Comparison of ENCODE assay signal across 8 mouse cellular contexts in the genomic region with DNA sequence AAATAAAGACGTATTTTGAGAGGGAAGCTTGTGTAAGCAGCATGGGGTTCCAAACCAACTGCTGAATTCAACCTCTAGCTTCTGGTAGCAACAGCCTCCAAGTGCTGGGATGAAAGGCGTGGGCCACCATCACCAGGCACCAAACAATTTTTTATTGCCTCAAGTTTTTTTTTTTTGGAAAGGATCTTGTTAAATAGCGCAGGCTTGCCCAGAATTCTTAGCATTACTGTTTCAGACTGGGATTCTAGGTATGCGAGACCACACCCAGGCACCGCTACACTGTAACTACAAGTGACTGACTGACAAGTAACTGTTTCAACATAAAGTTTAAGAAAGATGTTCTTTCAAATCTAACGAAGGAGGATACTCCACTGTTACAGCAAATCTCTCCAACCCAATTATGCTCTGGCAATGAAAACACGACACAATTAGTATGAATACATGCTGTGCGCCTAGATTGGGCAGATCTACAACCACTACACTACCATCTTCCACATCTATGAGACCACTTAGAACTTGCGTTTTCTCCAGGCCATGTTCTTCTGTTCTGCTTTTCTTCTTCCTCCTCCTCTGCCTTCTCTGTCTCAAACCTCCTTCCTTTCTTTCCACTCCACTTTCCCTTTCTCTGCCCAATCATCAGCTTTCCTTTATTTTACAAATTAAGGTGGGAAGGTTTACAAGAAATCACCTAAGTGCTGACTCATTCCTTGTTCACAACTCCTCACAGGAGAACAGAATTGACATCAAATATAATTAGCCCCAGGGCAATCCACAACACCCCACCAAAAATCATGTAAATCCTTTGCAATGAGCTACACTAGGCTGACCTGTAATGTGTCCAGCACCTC. TPM values are rescaled to one million over a fixed set of nuclear protein-coding genes. Genes with fewer than 3 reads are reported as not detected.
DNase-seq lines count a peak whose midpoint lies in the region; ATAC-seq and TF ChIP-seq lines count a peak whose summit lies in the region.

No protein-coding gene starts in this region.

- H3K27me3 ChIP-seq in kidney, embryonic 15.5 days = no peaks in the 10 kb centered on the region
- H3K27me3 ChIP-seq in G1E (ENCODE audit: insufficient read depth, low read length) = no peaks in the 10 kb centered on the region
- H3K27me3 ChIP-seq in embryonic facial prominence, embryonic 13.5 days = no peaks in the 10 kb centered on the region
- no peaks in the 10 kb centered on the region for H3K27me3 ChIP-seq in limb, embryonic 10.5 days (ENCODE audit: low read depth, poor library complexity, severe bottlenecking)
- H3K27me3 ChIP-seq in neural tube, embryonic 13.5 days = no peaks in the 10 kb centered on the region

- peaks cover 20% of the 10 kb centered on the region for H3K4me1 ChIP-seq in kidney, embryonic 15.5 days
- H3K4me1 ChIP-seq in G1E (ENCODE audit: insufficient read depth, low read depth, low read length) = peaks cover 27% of the 10 kb centered on the region
- H3K4me1 ChIP-seq in embryonic facial prominence, embryonic 13.5 days = peaks cover 18% of the 10 kb centered on the region
- H3K4me1 ChIP-seq in limb, embryonic 10.5 days = peaks cover 25% of the 10 kb centered on the region
- H3K4me1 ChIP-seq in neural tube, embryonic 13.5 days (replicated peaks) = peaks cover 27% of the 10 kb centered on the region

- H3K4me3 ChIP-seq in kidney, embryonic 15.5 days (replicated peaks) = peak overlapping the region; percentile 90
- H3K4me3 ChIP-seq in G1E (ENCODE audit: low read depth, low read length) = peak overlapping the region; percentile 96; the same call in 1 of the 2 replicates
- H3K4me3 ChIP-seq in embryonic facial prominence, embryonic 13.5 days = peak overlapping the region; percentile 98
- H3K4me3 ChIP-seq in limb, embryonic 10.5 days = peak overlapping the region; percentile 99
- H3K4me3 ChIP-seq in neural tube, embryonic 13.5 days = peak overlapping the region; percentile 99

- no peaks in the 10 kb centered on the region for H3K9me3 ChIP-seq in kidney, embryonic 15.5 days (replicated peaks)
- no peaks in the 10 kb centered on the region for H3K9me3 ChIP-seq in G1E (replicated peaks)
- no peaks in the 10 kb centered on the region for H3K9me3 ChIP-seq in embryonic facial prominence, embryonic 13.5 days
- no peaks in the 10 kb centered on the region for H3K9me3 ChIP-seq in limb, embryonic 10.5 days (replicated peaks)
- H3K9me3 ChIP-seq in neural tube, embryonic 13.5 days = no peaks in the 10 kb centered on the region

- no peak for ATAC-seq in kidney, embryonic 15.5 days (replicated peaks; ENCODE audit: low FRiP score)
- ATAC-seq in G1E (ENCODE audit: extremely low read depth, insufficient number of reproducible peaks, low FRiP score, poor library complexity, severe bottlenecking) = no peak
- ATAC-seq in embryonic facial prominence, embryonic 13.5 days (ENCODE audit: insufficient number of reproducible peaks, insufficient read depth, low FRiP score, low TSS enrichment, low read depth) = no peak
- peak; percentile 0; the same call in 1 of the 2 replicates for ATAC-seq in neural tube, embryonic 13.5 days (ENCODE audit: low read depth)
- ATAC-seq in CD4-positive, CD25-positive, alpha-beta regulatory T cell, adult 4 months = no peak

- no peak for TF ChIP-seq CTCF in G1E (IDR thresholded peaks at IDR 0.05; ENCODE audit: low read depth, low read length)

- DNase-seq in kidney, postnatal 14 days = no peak
- no peak for DNase-seq in G1E (ENCODE audit: low spot score)
- no peak for DNase-seq in limb, embryonic 10.5 days (ENCODE audit: low spot score)
- no peak for DNase-seq in frontal cortex, postnatal 25 days (ENCODE audit: low spot score in 2 of 2)

- H3K27ac ChIP-seq in kidney, embryonic 15.5 days = peak overlapping the region; percentile 100
- H3K27ac ChIP-seq in embryonic facial prominence, embryonic 13.5 days = peak overlapping the region; percentile 99
- H3K27ac ChIP-seq in limb, embryonic 10.5 days = peak overlapping the region; percentile 98
- peak overlapping the region; percentile 97 for H3K27ac ChIP-seq in neural tube, embryonic 13.5 days (replicated peaks)

- no peaks in the 10 kb centered on the region for H3K36me3 ChIP-seq in kidney, embryonic 15.5 days
- no peaks in the 10 kb centered on the region for H3K36me3 ChIP-seq in G1E (replicated peaks)
- H3K36me3 ChIP-seq in embryonic facial prominence, embryonic 13.5 days = no peaks in the 10 kb centered on the region
- no peaks in the 10 kb centered on the region for H3K36me3 ChIP-seq in limb, embryonic 10.5 days
- H3K36me3 ChIP-seq in neural tube, embryonic 13.5 days = no peaks in the 10 kb centered on the region

- H3K4me2 ChIP-seq in kidney, embryonic 15.5 days = peak overlapping the region; percentile 67
- peak overlapping the region; percentile 64 for H3K4me2 ChIP-seq in embryonic facial prominence, embryonic 13.5 days
- peak overlapping the region; percentile 62 for H3K4me2 ChIP-seq in neural tube, embryonic 13.5 days

- H3K9ac ChIP-seq in kidney, embryonic 15.5 days = peak overlapping the region; percentile 57
- H3K9ac ChIP-seq in embryonic facial prominence, embryonic 13.5 days = peak overlapping the region; percentile 77
- H3K9ac ChIP-seq in neural tube, embryonic 13.5 days = peak overlapping the region; percentile 79

- WGBS in kidney, embryonic 15.5 days = 87% methylated on average over 9 of the region's 9 CpGs
- 86% methylated on average over 9 of the region's 9 CpGs for WGBS in embryonic facial prominence, embryonic 13.5 days
- WGBS in limb, embryonic 10.5 days = 88% methylated on average over 9 of the region's 9 CpGs
- WGBS in neural tube, embryonic 13.5 days = 89% methylated on average over 9 of the region's 9 CpGs

RNA-seq across cellular contexts. Expression of gene Birc6, which starts 1.1 kb away (rescaled TPM):
- 89.3 and 97.7 TPM in 2 replicates for polyA plus RNA-seq in kidney, embryonic 15.5 days (2015; fragmentation: Nextera tagmentation; extraction: Ambion mirVana)
- total RNA-seq in G1E (2014; fragmentation: Nextera tagmentation) = 266 and 279 TPM in 2 replicates
- 133 and 151 TPM in 2 replicates for total RNA-seq in G1E (2017)
- polyA plus RNA-seq in G1E (2012) = 25.0 and 33.4 TPM in 2 replicates
- 102 and 105 TPM in 2 replicates for polyA plus RNA-seq in embryonic facial prominence, embryonic 13.5 days (2015; fragmentation: Nextera tagmentation; extraction: Ambion mirVana)
- 84.3 and 88.7 TPM in 2 replicates for polyA plus RNA-seq in limb, embryonic 10.5 days (2016; fragmentation: Nextera tagmentation; extraction: Ambion mirVana)
- 95.3 and 99.1 TPM in 2 replicates for polyA plus RNA-seq in neural tube, embryonic 13.5 days (2015; fragmentation: Nextera tagmentation; extraction: Ambion mirVana)
- 100 to 1,000 TPM; 156 to 252 TPM for polyA plus RNA-seq in CD4-positive, CD25-positive, alpha-beta regulatory T cell, adult 4 months (2017; shearing (Covaris generic))

RNA-seq across cellular contexts. Expression of gene Yipf4, which starts 37.7 kb away (rescaled TPM):
- polyA plus RNA-seq in kidney, embryonic 15.5 days (2015; fragmentation: Nextera tagmentation; extraction: Ambion mirVana) = 55.3 and 70.1 TPM in 2 replicates
- total RNA-seq in G1E (2014; fragmentation: Nextera tagmentation) (40.2 and 40.5 TPM in 2 replicates), G1E (2017) (32.9 and 49.6 TPM in 2 replicates)
- 9.7 and 17.1 TPM in 2 replicates for polyA plus RNA-seq in G1E (2012)
- 56.5 and 60.5 TPM in 2 replicates for polyA plus RNA-seq in embryonic facial prominence, embryonic 13.5 days (2015; fragmentation: Nextera tagmentation; extraction: Ambion mirVana)
- 30.0 and 31.2 TPM in 2 replicates for polyA plus RNA-seq in limb, embryonic 10.5 days (2016; fragmentation: Nextera tagmentation; extraction: Ambion mirVana)
- polyA plus RNA-seq in neural tube, embryonic 13.5 days (2015; fragmentation: Nextera tagmentation; extraction: Ambion mirVana) = 64.6 and 67.3 TPM in 2 replicates
- 10 to 100 TPM in 1 of 2 experiments, 1 to 10 TPM in 1; 8.2 to 19.9 TPM for polyA plus RNA-seq in CD4-positive, CD25-positive, alpha-beta regulatory T cell, adult 4 months (2017; shearing (Covaris generic))
